Mouse (Mus musculus) olfactory bulb, adult 2 months (tissue): ENCODE measurements around the gene Vpreb1.

Experiments
- CTCF ChIP-seq: fragments of 200-500 bp; IDR thresholded peaks from 2 replicates; pipeline ENCODE4 v1.5.1; 2012; ENCODE audit warnings: low read depth, mild to moderate bottlenecking, low read length, moderate library complexity; ENCODE audit not compliant: insufficient read depth
- POLR2A ChIP-seq: fragments of 200-500 bp; IDR thresholded peaks from 2 replicates; pipeline ENCODE4 v1.6.1; 2012; ENCODE audit warnings: mild to moderate bottlenecking, low read depth, low read length, moderate library complexity; ENCODE audit not compliant: insufficient read depth

GRCm38 (mm10) chr16:16854836-16855235, 15.8 kb downstream of the Vpreb1 start:
- TF ChIP-seq CTCF (no peak), POLR2A (no peak)
